Mouse (Mus musculus): ENCODE measurements around the gene Iqschfp.

The Iqschfp gene

GRCm38 (mm10) chr3:68583031-68583693 is 691.1 kb downstream of the Iqschfp start:
- no peak for DNase-seq

GRCm38 (mm10) chr3:68583771-68584511 is 691.9 kb downstream of the Iqschfp start:
- DNase-seq: no peak

- no peak for DNase-seq
Measured at GRCm38 (mm10) chr3:68585213-68585612, 693.2 kb downstream of the Iqschfp start.

GRCm38 (mm10) chr3:68586646-68587064 is 694.6 kb downstream of the Iqschfp start:
- DNase-seq: no peak

- DNase-seq: no peak
Measured at GRCm38 (mm10) chr3:68587567-68588245, 695.7 kb downstream of the Iqschfp start.

GRCm38 (mm10) chr3:68589220-68589840 is 697.3 kb downstream of the Iqschfp start:
- DNase-seq: no peak

- no peak for DNase-seq
Measured at GRCm38 (mm10) chr3:68590436-68590835, 698.4 kb downstream of the Iqschfp start.

- DNase-seq: no peak
Measured at GRCm38 (mm10) chr3:68592575-68592974, 700.5 kb downstream of the Iqschfp start.

- no peak for DNase-seq
Measured at GRCm38 (mm10) chr3:68593073-68593867, 701.2 kb downstream of the Iqschfp start.

- DNase-seq: no peak
Measured at GRCm38 (mm10) chr3:68595316-68595925, 703.4 kb downstream of the Iqschfp start.

GRCm38 (mm10) chr3:68596938-68597337 is 704.9 kb downstream of the Iqschfp start:
- no peak for DNase-seq

- DNase-seq: no peak
Measured at GRCm38 (mm10) chr3:68602891-68603290, 710.9 kb downstream of the Iqschfp start.

GRCm38 (mm10) chr3:68604467-68604866 is 712.4 kb downstream of the Iqschfp start:
- DNase-seq: no peak

GRCm38 (mm10) chr3:68604962-68605361 is 712.9 kb downstream of the Iqschfp start:
- no peak for DNase-seq

- no peak for DNase-seq
Measured at GRCm38 (mm10) chr3:68605942-68606603, 714.0 kb downstream of the Iqschfp start.

- DNase-seq: no peak
Measured at GRCm38 (mm10) chr3:68606730-68607129, 714.7 kb downstream of the Iqschfp start.

GRCm38 (mm10) chr3:68607336-68607735 is 715.3 kb downstream of the Iqschfp start:
- no peak for DNase-seq

- DNase-seq: no peak
Measured at GRCm38 (mm10) chr3:68608848-68609497, 716.9 kb downstream of the Iqschfp start.

- DNase-seq: no peak
Measured at GRCm38 (mm10) chr3:68610011-68610410, 718.0 kb downstream of the Iqschfp start.

GRCm38 (mm10) chr3:68610598-68611261 is 718.7 kb downstream of the Iqschfp start:
- DNase-seq: no peak
